Mouse (Mus musculus) adrenal gland, adult 10 weeks (tissue): Measurements from ENCODE around the gene Rhbdd3. TPM values are rescaled to one million over a fixed set of nuclear protein-coding genes. Genes with fewer than 3 reads are reported as not detected.

Experiments
- polyA plus RNA-seq: library from polyadenylated mRNA; stranded (reverse); fragments of 350-450 nt; fragmentation: Illumina TruSeq; extraction: RNeasy Lipid Tissue Mini Kit (QIAGEN cat#74804); gene quantifications from one replicate; pipeline ENCODE4 v1.2.3, GENCODE M21; 2014; ENCODE audit warnings: low read depth, low replicate concordance

Gene Rhbdd3
- not detected for polyA plus RNA-seq

DNA sequence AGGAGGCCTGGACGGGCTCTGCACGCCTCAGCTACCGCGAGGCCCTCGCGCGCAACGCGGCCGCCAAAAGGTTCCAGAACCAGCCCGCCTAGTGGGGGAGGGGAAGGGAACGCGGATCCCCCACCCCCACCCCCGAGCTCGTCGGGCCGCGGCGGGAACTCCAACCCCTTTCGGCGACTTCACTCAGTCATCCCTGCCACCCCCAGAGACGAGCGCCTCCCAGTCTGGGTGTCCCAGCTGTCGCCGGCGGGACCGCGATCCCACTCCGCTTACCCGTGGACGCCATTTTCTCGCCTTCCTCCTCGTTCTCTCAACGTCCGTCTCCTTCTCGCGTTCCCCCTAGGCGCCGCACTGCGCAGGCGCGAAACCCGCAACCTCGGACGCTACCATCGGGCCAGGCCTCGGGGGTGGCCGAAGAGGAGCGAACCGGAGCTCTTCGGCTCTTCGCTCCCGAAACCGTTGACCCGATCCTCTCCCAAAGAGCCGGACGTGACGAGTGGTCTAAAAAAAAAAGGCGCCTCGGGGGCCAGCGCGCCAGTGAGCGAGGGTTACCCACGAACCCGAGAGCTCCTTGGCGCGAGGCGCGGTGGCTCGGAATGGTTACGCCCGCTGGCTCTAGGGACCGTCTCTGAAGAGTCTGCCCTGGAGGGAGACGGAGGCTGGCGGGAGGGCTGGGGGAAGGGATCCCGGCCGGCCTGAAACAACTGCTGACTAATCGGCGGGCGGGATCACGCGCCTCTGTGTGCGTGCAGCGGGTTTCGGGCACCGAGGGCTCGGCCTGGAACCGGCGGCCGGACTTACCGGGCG, at the start of gene Rhbdd3, which contains the start of gene Ewsr1:
Gene Rhbdd3 (plus strand): TSS at position 191 of the 807 bp plus-strand sequence.
Gene Ewsr1 (minus strand): TSS at position 531 of the 807 bp plus-strand sequence.

DNA sequence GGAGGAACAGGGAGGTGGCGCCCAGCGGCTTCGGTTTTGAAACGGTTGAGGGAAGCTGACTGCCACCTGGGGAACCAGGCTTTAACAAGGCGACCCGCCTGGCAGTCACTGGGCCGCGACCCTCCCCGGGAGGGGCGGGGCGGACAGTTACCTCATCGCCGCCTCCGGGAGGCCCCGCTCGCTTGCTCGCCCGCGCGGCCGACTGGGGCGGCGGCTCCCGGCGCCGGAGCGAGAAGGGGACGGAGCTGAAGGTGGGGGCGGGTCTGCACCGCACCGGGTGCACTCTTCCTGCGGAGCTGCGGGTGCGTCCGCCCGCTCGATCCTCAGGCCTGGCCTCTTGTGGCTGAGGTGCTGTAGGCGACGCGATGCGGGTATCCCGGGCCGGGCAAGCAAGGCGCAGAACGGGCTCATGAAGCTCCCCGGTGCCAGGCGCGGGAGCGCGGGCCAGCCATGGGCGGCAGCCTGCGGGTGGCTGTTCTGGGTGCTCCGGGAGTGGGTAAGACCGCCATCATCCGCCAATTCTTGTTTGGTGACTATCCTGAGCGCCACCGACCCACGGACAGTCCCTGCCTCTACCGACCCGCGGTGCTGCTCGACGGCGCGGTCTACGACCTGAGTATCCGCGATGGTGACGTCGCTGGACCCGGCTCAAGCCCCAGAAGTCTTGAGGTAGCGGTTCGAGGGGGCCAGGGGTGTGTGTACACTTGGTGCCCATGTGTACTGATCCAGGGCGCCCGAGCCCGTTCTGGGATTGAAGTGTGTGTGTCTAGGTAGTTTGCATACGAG, 40.7 kb upstream of the Rhbdd3 start, which contains the start of gene Rasl10a:
Gene Rasl10a (plus strand): TSS at position 273 of the 786 bp plus-strand sequence.

DNA sequence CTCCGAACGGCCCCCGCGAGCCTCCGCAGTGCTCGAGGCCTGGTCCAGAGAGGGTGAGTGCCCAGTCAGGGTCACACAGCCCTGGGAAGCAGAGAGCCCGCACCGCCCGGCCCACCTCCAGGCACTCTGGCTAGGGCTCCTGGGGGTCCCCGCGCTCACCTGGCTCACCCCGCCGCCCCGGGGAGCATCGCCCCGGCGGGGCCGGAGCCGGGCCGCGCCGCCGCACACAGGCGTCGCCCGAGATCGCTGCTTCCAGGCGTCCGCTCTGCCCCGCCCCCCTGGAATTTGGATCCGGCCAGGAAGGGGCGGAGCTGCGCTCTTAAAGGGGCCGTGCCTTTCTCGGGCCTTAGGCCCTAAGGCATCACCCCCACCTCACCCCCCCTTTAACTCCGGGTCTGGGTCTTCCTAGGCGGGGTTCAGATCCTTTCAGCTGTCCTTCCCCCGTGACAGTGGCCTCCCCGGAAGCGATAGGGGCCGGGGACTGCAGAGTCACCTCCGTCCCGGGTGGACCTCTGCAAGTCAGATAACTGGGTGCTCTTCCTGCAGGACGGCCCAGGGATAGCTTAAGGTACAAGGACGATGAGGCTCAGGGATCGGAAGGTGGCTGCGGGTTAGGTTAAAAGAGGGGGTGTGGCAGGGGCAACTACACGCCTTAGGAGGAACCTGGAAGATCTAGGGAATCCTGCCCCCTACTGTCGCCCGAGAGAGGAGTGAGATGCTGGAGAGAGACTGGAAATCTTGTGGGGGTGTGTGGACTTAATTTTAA, 33.5 kb upstream of the Rhbdd3 start, which contains the start of gene Gas2l1:
Gene Gas2l1 (minus strand): TSS at position 272 of the 766 bp plus-strand sequence.

DNA sequence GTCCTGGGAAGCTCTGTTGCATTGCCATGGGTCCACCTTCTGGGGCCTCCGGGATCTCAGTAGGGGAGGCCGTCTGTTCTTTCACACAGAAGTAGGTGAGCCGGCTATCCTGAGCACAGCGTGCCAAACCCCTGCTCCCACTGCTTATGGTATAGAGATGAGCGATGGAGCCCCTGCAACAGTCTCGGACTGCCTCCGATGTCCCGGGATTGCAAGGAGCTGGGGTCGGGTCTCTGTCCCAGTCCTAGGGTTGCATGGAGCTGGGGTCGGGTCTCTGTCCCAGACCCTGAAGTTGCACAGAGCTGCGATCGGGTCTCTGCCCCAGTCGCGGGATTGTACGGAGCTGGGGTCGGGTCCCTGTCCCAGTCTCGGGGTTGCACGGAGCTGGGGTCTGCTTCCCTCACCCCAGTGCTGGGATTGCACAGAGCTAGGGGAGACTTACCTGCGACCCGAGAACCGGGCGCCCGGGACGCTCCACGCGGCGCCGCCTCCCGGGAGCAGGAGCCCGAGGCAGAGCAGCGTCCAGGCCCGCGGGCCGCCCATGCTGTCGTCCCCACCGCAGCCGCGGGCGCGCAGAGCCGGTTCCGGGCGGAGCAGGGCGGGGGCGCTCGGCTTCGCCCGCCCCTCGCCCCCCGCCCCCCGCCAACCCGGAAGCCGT, 53.1 kb downstream of the Rhbdd3 start, which contains the start of gene Emid1:
Gene Emid1 (minus strand): TSS at position 578 of the 658 bp plus-strand sequence.

Other genes with a start within 250 kb of the Rhbdd3 start
- gene Nf2, start 249.4 kb upstream of the Rhbdd3 start, polyA plus RNA-seq, result 217 TPM
- gene Nipsnap1, start 225.0 kb upstream of the Rhbdd3 start, polyA plus RNA-seq, result 25.3 TPM
- 8.7 TPM for gene Thoc5, start 203.6 kb upstream of the Rhbdd3 start, polyA plus RNA-seq
- 1.1 TPM for gene Nefh, start 150.9 kb upstream of the Rhbdd3 start, polyA plus RNA-seq
- 71.3 TPM for gene Ap1b1, start 112.1 kb upstream of the Rhbdd3 start, polyA plus RNA-seq
- gene Rasl10a, start 40.8 kb upstream of the Rhbdd3 start, polyA plus RNA-seq, result not detected
- 4.2 TPM for gene Gas2l1, start 33.6 kb upstream of the Rhbdd3 start, polyA plus RNA-seq
- 224 TPM for gene Ewsr1, start 340 bp downstream of the Rhbdd3 start, polyA plus RNA-seq
- gene Emid1, start 53.3 kb downstream of the Rhbdd3 start, polyA plus RNA-seq, result not detected
- gene Kremen1, start 162.6 kb downstream of the Rhbdd3 start, polyA plus RNA-seq, result 3.0 TPM